Mouse (Mus musculus) liver, embryonic 14.5 days (tissue): Measurements from ENCODE around the gene Clptm1l. TPM values are rescaled to one million over a fixed set of nuclear protein-coding genes. Genes with fewer than 3 reads are reported as not detected.

Experiments
- ATAC-seq: fragments of 200-750 bp; cut with Nextera tagmentation; 2 replicates; pipeline ENCODE4 v1.8.0; 2017; ENCODE audit warnings: moderate number of reproducible peaks, mild to moderate bottlenecking, moderate library complexity; ENCODE audit not compliant: insufficient read depth
- DNase-seq, 3 experiments: peaks; one replicate each; pipeline ENCODE4 v3.0.0-alpha.2; 2012 to 2013; ENCODE audit warnings: low read depth in 3 of 3, low spot score in 3 of 3
- H3K27ac ChIP-seq: fragments of 300-500 bp; sonication (generic); 2 replicates; pipeline ENCODE4 v1.5.1; 2014; ENCODE audit warnings: moderate library complexity, mild to moderate bottlenecking, control low read depth, inconsistent platforms
- H3K27me3 ChIP-seq: fragments of 300-500 bp; sonication (generic); 2 replicates; pipeline ENCODE4 v1.6.1; 2014; ENCODE audit warnings: mild to moderate bottlenecking, low read length, moderate library complexity; ENCODE audit not compliant: control insufficient read depth, insufficient read depth
- H3K36me3 ChIP-seq: fragments of 300-500 bp; sonication (generic); replicated peaks from 2 replicates; pipeline ENCODE4 v1.6.1; 2014; ENCODE audit warnings: low read depth; ENCODE audit not compliant: control insufficient read depth, insufficient read depth
- H3K4me1 ChIP-seq, 2 experiments: fragments of 200-500 bp in 1 of 2; fragments of 300-500 bp in 1 of 2; sonication (generic) in 1 of 2; replicated peaks; 2 replicates each; pipeline ENCODE4 v1.6.1; 2012 to 2014; ENCODE audit warnings: antibody characterized with exemption in 1 of 2, inconsistent platforms in 1 of 2, low read length in 1 of 2; ENCODE audit not compliant: control insufficient read depth in 2 of 2, insufficient read depth in 2 of 2
- H3K4me2 ChIP-seq: fragments of 300-500 bp; sonication (generic); 2 replicates; pipeline ENCODE4 v1.6.1; 2014; ENCODE audit warnings: low read depth, mild to moderate bottlenecking, control low read depth, moderate library complexity
- H3K4me3 ChIP-seq, 2 experiments: fragments of 200-500 bp in 1 of 2; fragments of 300-500 bp in 1 of 2; sonication (generic) in 1 of 2; 2 replicates each; pipeline ENCODE4 v1.5.1; 2012 to 2014; ENCODE audit warnings: low read depth in 2 of 2, low read length in 2 of 2, mild to moderate bottlenecking in 2 of 2, control low read depth in 1 of 2, inconsistent platforms in 1 of 2, moderate library complexity in 1 of 2; ENCODE audit not compliant: insufficient read depth in 1 of 2
- H3K9ac ChIP-seq: fragments of 300-500 bp; sonication (generic); replicated peaks from 2 replicates; pipeline ENCODE4 v1.6.1; 2014; ENCODE audit warnings: mild to moderate bottlenecking, control low read depth, moderate library complexity
- H3K9me3 ChIP-seq: fragments of 300-500 bp; sonication (generic); 2 replicates; pipeline ENCODE4 v1.6.1; 2016; ENCODE audit warnings: low read length, mixed read lengths; ENCODE audit not compliant: control insufficient read depth
- CTCF ChIP-seq: IDR thresholded peaks from 2 replicates; pipeline ENCODE4 v1.5.1; 2016; ENCODE audit warnings: antibody characterized with exemption, low read depth, control low read depth
- EP300 ChIP-seq: IDR thresholded peaks from 2 replicates; pipeline ENCODE4 v1.6.1; 2016; ENCODE audit warnings: antibody characterized with exemption, low read depth
- WGBS: fragments of 180-500 bp; shearing (Covaris S2); extraction: QIAGEN DNeasy Blood & Tissue Kit; methylation state at CpG from one replicate; pipeline ENCODE4 v1.1.7; 2014; ENCODE audit not compliant: insufficient replicate concordance; 5-methylcytosine and 5-hydroxymethylcytosine counted together
- polyA plus RNA-seq, 2 experiments: library from polyadenylated mRNA; depleted of rRNA in 1 of 2; stranded (reverse) in 1 of 2; unstranded in 1 of 2; fragments of >200 nt; fragmentation: Nextera tagmentation in 1 of 2; extraction: Ambion mirVana in 1 of 2; gene quantifications; 2 replicates each; pipeline versions ENCODE4 v1.2.1 to v1.2.3; 2012 to 2014

The Clptm1l gene
- polyA plus RNA-seq, 2 experiments = 57.7 to 58.9 TPM

DNA sequence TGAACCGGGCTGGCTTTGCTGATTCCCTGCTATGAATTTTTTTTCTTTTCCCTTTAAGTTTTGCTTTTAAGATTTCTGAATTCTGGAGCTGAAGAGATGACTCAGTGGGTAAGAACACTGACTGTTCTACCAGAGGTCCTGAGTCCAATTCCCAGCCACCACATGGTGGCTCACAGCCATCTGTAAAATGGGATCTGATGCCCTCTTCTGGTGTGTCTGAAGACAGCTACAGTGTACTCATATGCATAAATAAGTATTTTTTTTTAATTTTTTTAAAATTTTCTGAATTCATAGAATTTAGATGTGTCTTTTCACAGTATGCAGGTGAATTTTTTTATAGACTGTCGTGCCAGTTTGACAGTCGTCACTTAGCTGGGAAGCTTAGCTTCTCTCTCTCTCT lies 28.0 kb downstream of the Clptm1l start:
- Histone ChIP-seq H3K27ac (no peak overlapping the region), H3K36me3 (no peaks in the 10 kb centered on the region), H3K27me3 (no peaks in the 10 kb centered on the region), H3K4me2 (no peak overlapping the region), H3K9ac (no peak overlapping the region), H3K4me1 (peaks cover 0 to 7% of the 10 kb centered on the region in 2 experiments; a peak in 2 of 4 replicates), H3K9me3 (no peaks in the 10 kb centered on the region), H3K4me3 (no peak overlapping the region)
- no peak for DNase-seq
- ATAC-seq = no peak
- TF ChIP-seq EP300 = no peak
- TF ChIP-seq CTCF = no peak
- 78% methylated on average over 3 of the region's 3 CpGs for WGBS

DNA sequence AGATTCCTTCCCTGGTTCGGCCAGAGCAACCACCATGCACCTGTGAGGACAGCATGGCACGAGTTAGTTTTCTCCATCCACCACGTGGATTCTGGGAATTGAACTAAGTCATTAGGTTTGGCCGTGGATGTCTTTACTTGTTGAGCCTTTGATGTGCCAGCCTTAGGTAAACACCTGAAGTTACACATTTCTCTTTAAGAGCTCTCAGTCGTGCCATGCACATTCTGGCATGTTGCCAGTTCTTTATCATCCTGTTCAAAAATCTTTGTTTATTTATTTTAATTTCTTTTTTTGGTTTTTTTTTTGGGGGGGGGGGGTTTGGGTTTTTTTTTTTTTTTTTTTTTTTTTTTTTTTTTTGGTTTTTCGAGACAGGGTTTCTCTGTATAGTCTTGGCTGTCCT lies 34.0 kb downstream of the Clptm1l start:
- Histone ChIP-seq H3K4me2 (no peak overlapping the region), H3K27me3 (no peaks in the 10 kb centered on the region), H3K4me1 (no peaks in the 10 kb centered on the region), H3K4me3 (no peak overlapping the region), H3K9ac (no peak overlapping the region), H3K36me3 (no peaks in the 10 kb centered on the region), H3K9me3 (no peaks in the 10 kb centered on the region), H3K27ac (no peak overlapping the region)
- ATAC-seq (no peak), DNase-seq (no peak)
- WGBS = 43% methylated on average over 6 of the region's 6 CpGs
- TF ChIP-seq EP300 (no peak), CTCF (no peak)

DNA sequence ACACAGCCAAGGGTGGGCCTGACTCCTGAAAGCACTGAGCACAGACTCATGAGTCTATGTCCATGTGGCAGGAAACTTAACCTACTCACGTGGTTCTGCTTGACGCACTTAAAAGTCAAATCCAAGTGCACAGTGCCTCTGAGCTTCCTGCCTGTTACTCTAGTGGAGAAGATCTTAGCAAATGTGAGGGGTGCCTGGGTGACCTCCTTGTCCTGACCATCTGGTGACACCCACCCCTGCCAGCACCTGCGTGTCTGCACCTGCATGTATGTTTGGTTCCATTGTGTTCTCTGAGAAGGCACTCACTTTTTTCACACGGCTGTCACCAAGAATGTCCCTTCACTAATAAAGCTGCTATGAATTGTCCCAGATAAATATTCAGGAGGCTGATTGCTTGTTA lies 37.5 kb downstream of the Clptm1l start:
- Histone ChIP-seq H3K9ac (no peak overlapping the region), H3K9me3 (no peaks in the 10 kb centered on the region), H3K4me3 (no peak overlapping the region), H3K36me3 (no peaks in the 10 kb centered on the region), H3K27ac (no peak overlapping the region), H3K27me3 (no peaks in the 10 kb centered on the region), H3K4me2 (no peak overlapping the region), H3K4me1 (no peaks in the 10 kb centered on the region)
- DNase-seq = no peak
- WGBS = 69% methylated on average over 4 of the region's 4 CpGs
- TF ChIP-seq CTCF = no peak
- no peak for TF ChIP-seq EP300
- ATAC-seq = no peak

DNA sequence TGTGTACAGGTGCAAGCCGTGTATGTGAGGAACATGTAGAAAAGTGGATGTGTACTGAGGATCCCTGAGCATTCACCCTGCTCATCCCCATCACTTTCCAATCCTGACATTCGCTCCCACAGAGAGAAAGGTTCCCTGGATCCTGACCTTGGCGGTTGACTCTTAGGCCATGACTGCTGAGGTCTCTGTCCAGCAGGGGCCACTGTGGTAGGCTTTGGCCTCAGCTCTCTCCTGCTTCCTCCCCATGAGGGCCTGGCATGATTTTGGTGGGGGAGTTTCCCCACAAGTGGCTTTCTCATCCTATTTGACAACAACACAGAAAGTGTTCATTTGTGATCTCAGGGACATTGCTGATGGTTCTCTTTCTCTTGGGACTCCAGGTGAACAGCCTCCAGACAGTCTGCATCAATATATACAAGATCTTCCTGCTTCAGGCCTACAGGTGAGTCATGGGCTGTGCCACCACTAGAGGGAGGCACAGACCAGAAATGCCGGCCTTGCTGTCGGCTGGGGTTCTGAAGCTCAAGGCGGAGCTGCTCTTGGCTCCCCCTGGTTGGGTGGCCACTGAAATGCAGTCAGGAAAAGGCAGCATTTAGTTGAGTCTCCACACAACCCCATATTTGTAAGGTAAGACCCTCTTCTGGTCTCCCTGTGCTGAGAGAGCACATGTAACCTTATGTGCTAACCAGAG lies 42.7 kb downstream of the Clptm1l start:
- Histone ChIP-seq H3K9ac (no peak overlapping the region), H3K9me3 (no peaks in the 10 kb centered on the region), H3K36me3 (no peaks in the 10 kb centered on the region), H3K4me3 (no peak overlapping the region), H3K27me3 (no peaks in the 10 kb centered on the region), H3K4me2 (no peak overlapping the region), H3K27ac (no peak overlapping the region), H3K4me1 (no peaks in the 10 kb centered on the region)
- 32% methylated on average over 6 of the region's 6 CpGs for WGBS
- peak in 1 of 3 experiments; percentile 13 for DNase-seq
- ATAC-seq = 0 out of 2 replicates have a peak, but pooled peaks have one; percentile 41
- TF ChIP-seq EP300 = no peak
- TF ChIP-seq CTCF = peak; percentile 87

DNA sequence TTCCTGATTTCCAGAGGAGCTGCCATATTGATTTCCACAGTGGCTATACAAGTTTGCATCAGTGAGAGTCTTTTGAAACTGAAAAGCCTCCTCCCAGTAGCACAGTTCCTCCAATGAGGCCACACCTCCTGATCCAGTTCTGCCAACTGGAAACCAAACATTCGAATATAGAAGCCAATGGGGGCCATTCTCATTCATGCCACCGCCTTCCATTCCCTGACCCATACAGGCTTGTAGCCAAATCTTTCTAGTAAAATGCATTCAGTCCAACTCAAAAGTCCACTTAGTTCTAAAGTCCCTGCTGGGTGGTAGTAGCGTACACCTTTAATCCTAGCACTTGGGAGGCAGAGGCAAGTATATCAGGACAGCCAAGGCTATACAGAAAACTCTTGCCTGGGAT lies 49.5 kb downstream of the Clptm1l start:
- TF ChIP-seq CTCF (no peak), EP300 (no peak)

More for the DNA sequence above, 49.5 kb downstream of the Clptm1l start:
- ATAC-seq (no peak), DNase-seq (no peak)
- 53% methylated on average over 3 of the region's 3 CpGs for WGBS
- Histone ChIP-seq H3K4me3 (no peak overlapping the region), H3K4me2 (no peak overlapping the region), H3K4me1 (no peaks in the 10 kb centered on the region), H3K9me3 (no peaks in the 10 kb centered on the region), H3K36me3 (no peaks in the 10 kb centered on the region), H3K27ac (no peak overlapping the region), H3K9ac (no peak overlapping the region), H3K27me3 (no peaks in the 10 kb centered on the region)
